Mouse (Mus musculus): ENCODE measurements around the gene Dnah10. TPM values are rescaled to one million over a fixed set of nuclear protein-coding genes. Genes with fewer than 3 reads are reported as not detected.

Dnah10 gene
- polyA plus RNA-seq, 1 experiment from 2014 or later: 0.14 TPM

DNA sequence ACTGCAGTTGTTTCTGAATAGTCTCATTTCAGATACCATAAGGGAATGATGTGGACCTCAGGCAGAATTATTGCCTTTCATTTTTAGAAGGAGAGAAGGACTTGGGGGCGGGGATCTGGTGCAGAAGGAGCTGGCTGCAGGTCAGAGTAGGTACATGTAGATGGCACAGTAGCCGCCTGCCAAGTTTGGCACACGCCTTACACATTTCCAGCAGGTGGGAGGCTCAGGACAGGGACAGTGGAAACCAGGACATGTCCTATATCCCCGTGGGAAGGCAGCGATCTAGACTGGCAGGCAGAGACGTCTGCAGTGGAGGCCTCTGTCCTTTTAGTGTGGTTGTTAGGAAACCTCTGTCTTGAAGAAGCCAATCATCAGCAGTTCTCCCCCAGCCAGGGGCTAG, 154.9 kb downstream of the Dnah10 start:
- 88% methylated on average over 6 of the region's 6 CpGs for WGBS
- H3K36me3 ChIP-seq: peaks cover 50% of the 10 kb centered on the region
- ATAC-seq (ENCODE audit: low FRiP score): no peak
- H3K9me3 ChIP-seq: no peaks in the 10 kb centered on the region
- H3K4me3 ChIP-seq: no peak overlapping the region
- no peak overlapping the region for H3K4me2 ChIP-seq
- H3K4me1 ChIP-seq (replicated peaks): peaks cover 42% of the 10 kb centered on the region
- no peak overlapping the region for H3K9ac ChIP-seq
- no peaks in the 10 kb centered on the region for H3K27me3 ChIP-seq
- no peak overlapping the region; the same call in 1 of the 2 replicates for H3K27ac ChIP-seq

DNA sequence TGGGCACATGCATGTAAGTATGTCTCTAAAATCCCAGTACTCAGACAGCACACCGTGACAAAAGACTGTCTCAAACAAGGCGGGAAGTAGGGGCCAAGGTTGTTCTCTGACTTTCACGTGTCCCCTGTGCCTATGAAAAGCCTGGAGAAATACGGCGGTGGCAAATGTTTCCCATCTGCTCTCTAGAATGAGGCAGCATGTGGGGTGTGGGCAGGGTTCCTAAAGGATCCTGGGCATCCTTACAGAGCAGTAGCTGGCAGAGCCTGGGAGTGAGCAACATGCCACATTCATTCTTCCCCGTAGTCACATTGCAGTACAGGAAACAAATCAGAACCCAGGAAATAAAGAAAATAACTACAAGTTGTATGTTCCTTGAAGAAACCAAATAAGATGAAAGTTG, 159.0 kb downstream of the Dnah10 start:
- no peak overlapping the region for H3K9ac ChIP-seq
- ATAC-seq (ENCODE audit: low FRiP score): no peak
- H3K4me2 ChIP-seq: no peak overlapping the region
- no peaks in the 10 kb centered on the region for H3K27me3 ChIP-seq
- no peak overlapping the region for H3K4me3 ChIP-seq
- H3K36me3 ChIP-seq: peaks cover 70% of the 10 kb centered on the region
- H3K4me1 ChIP-seq (replicated peaks): peaks cover 20% of the 10 kb centered on the region
- H3K27ac ChIP-seq: no peak overlapping the region
- WGBS: 70% methylated on average over 6 of the region's 6 CpGs
- H3K9me3 ChIP-seq: no peaks in the 10 kb centered on the region

Other genes starting within 250 kb of the Dnah10 start
- 21.2 and 23.8 TPM in 2 replicates for gene Rilpl2, start 246.7 kb upstream of the Dnah10 start, polyA plus RNA-seq (2015; fragmentation: Nextera tagmentation; extraction: Ambion mirVana)
- gene Snrnp35, start 242.0 kb upstream of the Dnah10 start, polyA plus RNA-seq (2015; fragmentation: Nextera tagmentation; extraction: Ambion mirVana): 22.5 and 27.5 TPM in 2 replicates
- gene Rilpl1, start 193.7 kb upstream of the Dnah10 start, polyA plus RNA-seq (2015; fragmentation: Nextera tagmentation; extraction: Ambion mirVana): 11.5 and 12.1 TPM in 2 replicates
- 360 and 367 TPM in 2 replicates for gene Tmed2, start 184.4 kb upstream of the Dnah10 start, polyA plus RNA-seq (2015; fragmentation: Nextera tagmentation; extraction: Ambion mirVana)
- 26.4 and 27.5 TPM in 2 replicates for gene Ddx55, start 172.2 kb upstream of the Dnah10 start, polyA plus RNA-seq (2015; fragmentation: Nextera tagmentation; extraction: Ambion mirVana)
- gene Eif2b1, start 146.0 kb upstream of the Dnah10 start, polyA plus RNA-seq (2015; fragmentation: Nextera tagmentation; extraction: Ambion mirVana): 65.7 and 72.0 TPM in 2 replicates
- gene Gtf2h3, start 145.9 kb upstream of the Dnah10 start, polyA plus RNA-seq (2015; fragmentation: Nextera tagmentation; extraction: Ambion mirVana): 50.3 TPM in 2 replicates
- gene Atp6v0a2, start 96.5 kb upstream of the Dnah10 start, polyA plus RNA-seq (2015; fragmentation: Nextera tagmentation; extraction: Ambion mirVana): 41.4 and 43.1 TPM in 2 replicates
- 32.8 and 33.5 TPM in 2 replicates for gene Ccdc92, start 137.3 kb downstream of the Dnah10 start, polyA plus RNA-seq (2015; fragmentation: Nextera tagmentation; extraction: Ambion mirVana)
- gene Zfp664, start 137.6 kb downstream of the Dnah10 start, polyA plus RNA-seq (2015; fragmentation: Nextera tagmentation; extraction: Ambion mirVana): 134 and 137 TPM in 2 replicates

Measured in hindbrain, embryonic 13.5 days (tissue).